Mouse (Mus musculus) common myeloid progenitor, adult 5-6 weeks (primary cell): Measurements from ENCODE around the gene 2310033P09Rik. TPM values are rescaled to one million over a fixed set of nuclear protein-coding genes. Genes with fewer than 3 reads are reported as not detected.

Experiments
- ATAC-seq: replicated peaks from 2 replicates; pipeline ENCODE4 v1.8.0; 2016; ENCODE audit warnings: low read depth, mild to moderate bottlenecking, moderate TSS enrichment, inconsistent platforms; ENCODE audit not compliant: poor library complexity, severe bottlenecking
- total RNA-seq: library from RNA; stranded (forward); fragments of 200-1000, 187-1606 nt; gene quantifications from 2 replicates; pipeline ENCODE4 v1.2.3, GENCODE M21; 2017

2310033P09Rik gene
- total RNA-seq, 1 experiment from 2014 or later = 18.6 TPM

GRCm38 (mm10) chr11:59226787-59227603, 18.9 kb downstream of the 2310033P09Rik start:
- ATAC-seq = peak; percentile 19

GRCm38 (mm10) chr11:59227604-59228121, 19.5 kb downstream of the 2310033P09Rik start:
- ATAC-seq = no peak

GRCm38 (mm10) chr11:59228122-59228953, 20.2 kb downstream of the 2310033P09Rik start, which contains the start of gene Arf1:
TSS of gene Arf1 (minus strand) at chr11:59228270.
- peak; percentile 84 for ATAC-seq

GRCm38 (mm10) chr11:59230144-59230760, 22.1 kb downstream of the 2310033P09Rik start:
- peak; percentile 43 for ATAC-seq

- no peak for ATAC-seq
These were observed 24.7 kb downstream of the 2310033P09Rik start for GRCm38 (mm10) chr11:59232797-59233196.

GRCm38 (mm10) chr11:59238525-59239427, 30.7 kb downstream of the 2310033P09Rik start:
- peak; percentile 86 for ATAC-seq

GRCm38 (mm10) chr11:59239428-59239785, 31.3 kb downstream of the 2310033P09Rik start:
- no peak for ATAC-seq

GRCm38 (mm10) chr11:59239796-59240195, 31.7 kb downstream of the 2310033P09Rik start:
- ATAC-seq = no peak

- ATAC-seq = no peak
These were observed 33.7 kb downstream of the 2310033P09Rik start for GRCm38 (mm10) chr11:59241841-59242240.

GRCm38 (mm10) chr11:59243856-59244255, 35.7 kb downstream of the 2310033P09Rik start:
- no peak for ATAC-seq

- ATAC-seq = peak; percentile 87
These were observed 40.0 kb downstream of the 2310033P09Rik start for GRCm38 (mm10) chr11:59248101-59248500.

GRCm38 (mm10) chr11:59259647-59260046, 51.5 kb downstream of the 2310033P09Rik start:
- ATAC-seq = no peak

Other genes starting within 250 kb of the 2310033P09Rik start
- gene Trim11, start 230.2 kb upstream of the 2310033P09Rik start, total RNA-seq = 14.8 and 16.9 TPM in 2 replicates
- 0.19 TPM in 1 of 2 replicates, not detected in the other for gene Obscn, start 71.9 kb upstream of the 2310033P09Rik start, total RNA-seq
- 3.3 and 6.1 TPM in 2 replicates for gene Iba57, start 44.6 kb upstream of the 2310033P09Rik start, total RNA-seq
- not detected in 2 replicates for gene Gjc2, start 25.1 kb upstream of the 2310033P09Rik start, total RNA-seq
- 26.8 and 36.6 TPM in 2 replicates for gene Guk1, start 16.1 kb upstream of the 2310033P09Rik start, total RNA-seq
- 49.7 and 68.8 TPM in 2 replicates for gene Mrpl55, start 5.8 kb upstream of the 2310033P09Rik start, total RNA-seq
- 300 and 320 TPM in 2 replicates for gene Arf1, start 19.9 kb downstream of the 2310033P09Rik start, total RNA-seq
- gene Wnt3a, start 82.4 kb downstream of the 2310033P09Rik start, total RNA-seq = not detected in 2 replicates
- not detected in 2 replicates for gene Wnt9a, start 98.6 kb downstream of the 2310033P09Rik start, total RNA-seq
- not detected in 2 replicates for gene Prss38, start 167.3 kb downstream of the 2310033P09Rik start, total RNA-seq
- gene Jmjd4, start 241.7 kb downstream of the 2310033P09Rik start, total RNA-seq = 4.4 and 8.4 TPM in 2 replicates
- gene Snap47, start 242.9 kb downstream of the 2310033P09Rik start, total RNA-seq = 8.2 and 8.5 TPM in 2 replicates